Mouse (Mus musculus): ENCODE data around the gene Col25a1.

The Col25a1 gene

GRCm38 (mm10) chr3:130565586-130565985, 434.3 kb downstream of the Col25a1 start:
- in situ Hi-C loops (cut with MboI), result no loop called here

DNA sequence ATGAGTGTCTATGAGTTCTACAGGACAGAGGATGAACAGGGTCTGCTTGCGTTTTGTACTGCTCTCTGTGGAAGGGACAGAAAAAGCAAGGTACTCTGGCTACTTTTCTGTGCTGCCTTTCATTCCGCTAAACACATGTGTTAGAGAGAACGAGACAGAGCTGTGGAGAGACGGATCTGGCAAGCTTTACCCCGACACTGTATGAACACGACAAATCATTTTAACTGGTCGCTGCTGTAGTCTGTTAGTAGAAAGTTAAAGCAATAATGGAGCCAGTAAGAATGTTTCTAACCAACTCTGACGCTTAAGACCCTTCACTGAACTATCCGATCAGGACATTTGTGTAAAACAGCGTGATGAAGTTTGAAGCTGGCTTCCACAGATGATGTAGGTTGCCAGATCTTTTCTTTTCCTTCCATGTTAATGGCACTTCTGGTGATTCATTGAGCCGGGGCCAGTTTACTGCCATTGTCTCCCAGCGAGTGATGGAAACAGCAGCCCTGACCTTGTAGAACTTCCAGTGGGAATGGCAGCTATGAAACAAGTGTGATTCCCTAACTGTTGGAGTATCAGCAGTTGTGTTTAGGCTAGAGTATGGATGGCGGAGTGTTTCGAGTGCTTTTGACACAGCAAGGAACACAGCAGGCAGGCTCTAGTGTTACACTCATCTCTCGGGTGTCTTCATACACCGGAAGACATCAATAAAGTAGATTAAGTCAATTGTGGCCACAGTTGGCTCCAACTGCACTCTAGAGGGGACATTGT, 437.2 kb downstream of the Col25a1 start:
- in situ Hi-C loops (cut with MboI), result no loop called here

- in situ Hi-C loops (cut with MboI), result no loop called here
Measured at GRCm38 (mm10) chr3:130573243-130573642, 441.9 kb downstream of the Col25a1 start.

GRCm38 (mm10) chr3:130574652-130575051, 443.4 kb downstream of the Col25a1 start:
- in situ Hi-C loops (cut with MboI), result no loop called here

DNA sequence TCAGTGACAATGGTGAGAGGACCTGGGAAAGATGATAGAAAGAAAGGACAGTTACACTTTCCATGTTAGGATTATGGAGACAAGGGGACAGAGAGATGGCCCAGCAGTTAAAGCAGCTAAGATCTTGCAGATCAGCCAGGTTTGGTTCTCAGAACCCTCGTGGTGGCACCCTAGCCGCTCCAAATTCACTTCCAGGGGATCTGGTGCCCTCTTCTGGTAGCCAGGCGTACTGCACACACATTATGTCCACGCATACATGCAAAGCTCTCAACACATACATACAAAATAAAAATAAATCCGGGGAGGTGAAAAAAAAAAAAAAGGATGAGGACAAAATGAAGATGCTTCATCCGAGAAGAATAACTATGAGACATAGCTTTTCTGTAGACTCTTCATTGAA, 445.4 kb downstream of the Col25a1 start:
- in situ Hi-C loops (cut with MboI), result no loop called here

GRCm38 (mm10) chr3:130579501-130579900, 448.2 kb downstream of the Col25a1 start:
- in situ Hi-C loops (cut with MboI), result no loop called here

DNA sequence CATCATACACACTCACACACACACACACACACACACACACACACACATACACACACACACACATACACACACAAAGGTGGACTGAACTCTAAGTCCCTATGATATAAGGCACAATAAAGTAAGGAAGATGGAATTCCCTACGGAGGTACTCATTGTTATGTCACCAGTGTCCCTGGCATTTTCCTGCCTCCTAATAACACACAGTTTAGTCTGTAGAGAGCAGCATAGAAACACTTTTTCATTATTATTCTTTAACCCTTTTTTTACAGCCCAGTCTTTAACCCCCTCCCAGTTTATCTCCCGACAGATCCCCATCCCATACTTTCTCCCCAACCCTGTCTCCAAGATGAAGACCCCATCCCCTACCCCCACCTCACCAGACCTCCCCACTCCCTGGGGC, 450.3 kb downstream of the Col25a1 start:
- in situ Hi-C loops (cut with MboI), result no loop called here

DNA sequence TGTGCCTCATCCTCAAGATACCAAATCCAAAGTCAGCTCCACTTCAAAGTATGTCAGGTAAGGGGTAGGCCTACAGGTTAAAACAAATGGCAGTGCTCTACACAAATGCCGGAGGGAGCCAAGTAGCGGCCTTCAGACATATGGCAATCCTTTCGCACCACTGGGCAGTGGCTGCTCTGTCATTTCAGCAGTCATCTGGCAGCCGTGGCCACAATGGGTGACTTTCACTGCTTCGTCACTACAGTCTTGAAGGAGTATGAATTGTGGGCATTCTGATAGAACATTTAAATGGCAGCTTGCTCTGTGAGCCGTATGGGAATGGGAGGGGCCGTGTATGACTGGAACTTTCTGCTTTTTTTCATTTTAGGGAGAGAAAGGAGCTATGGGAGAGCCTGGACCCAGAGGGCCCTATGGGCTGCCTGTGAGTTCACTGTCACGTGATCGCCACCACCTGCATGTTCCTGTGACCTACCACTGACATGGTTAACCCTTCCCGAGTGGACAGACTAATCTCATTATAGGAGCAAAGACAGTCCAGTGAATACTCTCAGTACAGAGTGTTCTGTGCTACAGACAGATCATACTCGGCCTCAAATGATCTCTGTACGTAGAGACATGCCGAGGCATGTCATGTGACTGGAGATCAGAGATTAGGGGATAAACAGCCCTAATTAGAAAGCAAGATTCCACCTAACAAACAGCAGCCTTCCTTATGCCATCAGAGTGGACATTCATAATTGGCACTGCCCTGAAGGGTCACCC, 451.8 kb downstream of the Col25a1 start:
- in situ Hi-C loops (cut with MboI), result no loop called here

GRCm38 (mm10) chr3:130584007-130584406, 452.7 kb downstream of the Col25a1 start:
- in situ Hi-C loops (cut with MboI), result no loop called here

DNA sequence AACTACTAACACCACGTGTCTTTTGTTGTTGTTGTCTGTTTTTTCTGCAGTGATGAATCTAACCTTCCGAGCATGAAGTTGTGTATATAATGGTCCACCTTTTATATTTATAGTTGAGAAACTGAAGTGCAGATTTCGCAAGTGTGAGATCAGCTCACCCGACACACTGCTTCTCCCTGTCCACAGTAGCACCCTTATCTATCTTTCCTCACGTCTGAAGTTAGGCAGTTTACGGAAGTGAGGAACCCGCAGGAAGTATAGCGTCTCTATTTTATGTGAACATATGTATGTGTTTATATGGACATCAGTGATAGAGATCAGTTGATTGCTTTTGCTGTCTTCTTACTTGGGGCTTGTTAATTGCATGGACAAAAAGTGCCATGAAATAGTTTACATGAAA, 463.7 kb downstream of the Col25a1 start:
- in situ Hi-C loops (cut with MboI), result no loop called here

- in situ Hi-C loops (cut with MboI), result no loop called here
Measured at GRCm38 (mm10) chr3:130601491-130601890, 470.2 kb downstream of the Col25a1 start.

GRCm38 (mm10) chr3:130607924-130608323, 476.6 kb downstream of the Col25a1 start:
- in situ Hi-C loops (cut with MboI), result no loop called here

GRCm38 (mm10) chr3:130614444-130614843, 483.1 kb downstream of the Col25a1 start:
- in situ Hi-C loops (cut with MboI), result no loop called here

DNA sequence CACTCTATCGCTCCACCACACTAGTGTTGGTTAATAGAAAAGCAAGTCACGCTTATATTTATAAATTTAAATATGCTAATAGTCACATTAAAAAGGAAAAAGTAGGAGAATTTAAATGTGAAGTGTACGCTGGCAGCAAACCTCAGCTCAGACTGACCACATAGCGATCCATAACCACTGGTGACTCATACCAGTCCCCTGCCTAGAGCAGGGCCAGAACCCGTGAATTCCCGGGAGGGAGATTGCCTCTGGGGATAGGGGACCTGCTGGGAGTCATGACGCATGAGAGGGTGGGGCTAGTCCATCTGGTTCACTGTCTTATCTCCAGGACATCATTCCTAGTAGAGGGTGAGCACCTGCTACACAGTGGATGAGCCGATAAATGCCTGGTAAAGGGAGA, 484.3 kb downstream of the Col25a1 start:
- in situ Hi-C loops (cut with MboI), result no loop called here

DNA sequence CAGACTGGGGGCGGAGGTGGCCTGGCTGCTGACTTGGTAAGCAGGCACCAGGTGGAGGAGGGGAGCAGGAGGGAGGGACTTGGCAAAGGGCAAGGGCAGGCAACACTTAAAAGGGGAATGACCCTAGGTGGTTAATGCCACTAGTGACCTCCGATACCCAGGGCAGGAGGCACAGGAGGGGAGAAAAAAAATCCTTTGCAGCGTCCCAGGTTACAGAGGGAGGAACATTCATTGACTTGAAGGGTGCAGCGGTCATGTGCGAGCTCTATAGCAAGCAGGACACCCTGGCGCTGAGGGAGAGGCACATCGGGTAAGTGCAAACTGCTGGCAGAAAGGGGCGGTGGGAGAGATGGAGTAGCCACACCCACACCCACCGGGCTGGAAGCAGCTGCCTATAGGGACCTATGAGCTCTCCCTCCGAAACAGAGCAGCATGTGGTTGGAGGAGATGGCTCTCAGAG, 486.2 kb downstream of the Col25a1 start, which contains the start of gene Etnppl:
Etnppl (plus strand) TSS at position 10 of the 460 bp plus-strand sequence.
- in situ Hi-C loops (cut with MboI), result no loop called here

- in situ Hi-C loops (cut with MboI), result no loop called here
Measured at GRCm38 (mm10) chr3:130620517-130621146, 489.3 kb downstream of the Col25a1 start.

DNA sequence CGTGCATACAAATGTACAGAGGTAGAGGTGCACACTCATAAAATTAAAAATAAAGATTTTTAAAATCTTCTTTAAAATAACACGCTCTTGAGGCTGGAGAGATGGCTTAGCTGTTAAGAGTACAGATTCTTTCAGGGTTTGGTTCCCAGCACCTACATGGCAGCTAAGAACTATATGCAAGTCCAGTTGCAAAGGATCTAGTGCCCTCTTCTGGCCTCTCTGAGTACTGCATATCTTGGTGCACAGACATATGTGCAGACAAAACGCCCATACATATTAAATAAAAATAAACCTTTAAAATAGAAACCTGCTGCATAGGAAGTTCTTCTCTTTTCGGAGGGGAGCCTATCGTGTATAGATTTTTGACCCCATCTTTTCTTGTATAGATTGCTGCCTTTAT, 497.1 kb downstream of the Col25a1 start:
- in situ Hi-C loops (cut with MboI), result no loop called here

GRCm38 (mm10) chr3:130633859-130634258, 502.6 kb downstream of the Col25a1 start:
- in situ Hi-C loops (cut with MboI), result no loop called here

DNA sequence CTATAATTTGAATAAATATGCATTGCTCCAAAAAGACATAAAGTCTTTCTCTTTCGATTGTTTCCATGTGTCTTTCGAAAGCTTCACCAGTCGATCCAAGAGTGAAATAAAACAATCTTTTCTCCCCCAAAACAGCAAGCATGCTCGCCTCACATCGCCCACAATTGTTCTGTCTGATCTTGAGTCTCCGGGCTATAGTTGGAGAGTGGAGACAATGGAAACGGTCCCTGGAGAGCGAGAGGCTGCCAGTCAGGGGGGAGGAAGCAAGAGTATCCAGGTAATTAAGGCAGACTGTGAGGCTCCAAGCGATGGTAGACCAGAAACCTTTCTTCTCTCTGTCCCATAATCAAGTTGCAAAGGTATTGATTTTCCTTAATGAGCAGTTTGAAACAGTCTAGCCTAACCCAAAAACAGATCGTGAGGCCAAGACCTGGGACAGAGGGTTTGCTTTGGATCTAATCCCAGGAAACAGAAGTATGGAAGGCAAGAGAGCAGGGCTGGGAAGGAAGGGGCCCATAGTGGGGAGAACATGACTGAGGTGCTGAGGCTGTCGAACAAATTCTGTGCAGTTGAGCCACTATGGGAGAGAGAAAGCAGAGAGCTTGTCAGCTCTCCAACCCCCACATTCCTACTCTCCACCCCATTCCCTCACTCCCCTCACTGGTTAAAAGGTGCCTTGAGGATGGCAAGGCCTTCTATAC, 515.0 kb downstream of the Col25a1 start:
- in situ Hi-C loops (cut with MboI), result no loop called here
